Mouse (Mus musculus): ENCODE data around the gene Actn4. TPM values are rescaled to one million over a fixed set of nuclear protein-coding genes. Genes with fewer than 3 reads are reported as not detected.

The Actn4 gene
- total RNA-seq, 2 experiments from 2014 or later: 69.4 to 81.8 TPM

- no peak for DNase-seq
- intact Hi-C loops (cut with DNase I): loop anchor here (1.0 to 5.0 kb wide), 5 partner anchors 36 to 175 kb away; no protein-coding TSS in a partner anchor
Measured at GRCm38 (mm10) chr7:28866769-28867507, 95.2 kb downstream of the Actn4 start.

GRCm38 (mm10) chr7:28865481-28866300, 96.4 kb downstream of the Actn4 start:
- DNase-seq: peak; percentile 79 to 83
- intact Hi-C loops (cut with DNase I): loop anchor here (2.0 to 5.0 kb wide), 2 partner anchors 35 to 177 kb away; no protein-coding TSS in a partner anchor

- intact Hi-C loops (cut with DNase I): no loop called here
- DNase-seq: no peak
Measured at GRCm38 (mm10) chr7:28864288-28864750, 97.8 kb downstream of the Actn4 start.

- no peak for DNase-seq
- intact Hi-C loops (cut with DNase I): no loop called here
Measured at GRCm38 (mm10) chr7:28863540-28863939, 98.6 kb downstream of the Actn4 start, which contains the start of gene Lgals7. Gene Lgals7, plus strand, starts transcription at chr7:28863853.

- no peak for DNase-seq
- intact Hi-C loops (cut with DNase I): no loop called here
Measured at GRCm38 (mm10) chr7:28862817-28863499, 99.2 kb downstream of the Actn4 start.

GRCm38 (mm10) chr7:28860898-28861297, 101.2 kb downstream of the Actn4 start:
- intact Hi-C loops (cut with DNase I): no loop called here

GRCm38 (mm10) chr7:28859953-28860352, 102.2 kb downstream of the Actn4 start:
- intact Hi-C loops (cut with DNase I): no loop called here
- no peak for DNase-seq

More at GRCm38 (mm10) chr7:28860898-28861297, 101.2 kb downstream of the Actn4 start:
- DNase-seq: no peak

- no peak for DNase-seq
- intact Hi-C loops (cut with DNase I): no loop called here
Measured at GRCm38 (mm10) chr7:28850642-28851041, 111.5 kb downstream of the Actn4 start.

GRCm38 (mm10) chr7:28849700-28850236, 112.4 kb downstream of the Actn4 start:
- intact Hi-C loops (cut with DNase I): no loop called here

GRCm38 (mm10) chr7:28847273-28847672, 114.9 kb downstream of the Actn4 start:
- no peak for DNase-seq
- intact Hi-C loops (cut with DNase I): no loop called here

More at GRCm38 (mm10) chr7:28849700-28850236, 112.4 kb downstream of the Actn4 start:
- DNase-seq: no peak

Other genes starting within 250 kb of the Actn4 start
- gene Fbxo17, start 245.5 kb downstream of the Actn4 start, total RNA-seq (2021): under 1 TPM; 0.46 to 0.53 TPM
- 10 to 100 TPM; 53.9 to 54.1 TPM for gene Mrps12, start 220.5 kb downstream of the Actn4 start, total RNA-seq (2021)
- gene Sars2, start 220.3 kb downstream of the Actn4 start, total RNA-seq (2021): 10 to 100 TPM; 14.6 to 16.3 TPM
- gene Ccer2, start 206.2 kb downstream of the Actn4 start, total RNA-seq (2021): not detected
- 10 to 100 TPM; 85.1 to 87.0 TPM for gene Sirt2, start 195.6 kb downstream of the Actn4 start, total RNA-seq (2021)
- 10 to 100 TPM; 25.4 to 27.0 TPM for gene Nfkbib, start 194.8 kb downstream of the Actn4 start, total RNA-seq (2021)
- gene Rinl, start 173.4 kb downstream of the Actn4 start, total RNA-seq (2021): 1 to 10 TPM; 1.8 to 1.9 TPM
- gene Hnrnpl, start 153.8 kb downstream of the Actn4 start, total RNA-seq (2021): 100 to 1,000 TPM; 240 to 277 TPM
- 1,000 to 10,000 TPM; 1,832 to 1,909 TPM for gene Ech1, start 137.1 kb downstream of the Actn4 start, total RNA-seq (2021)
- gene Lgals4, start 128.5 kb downstream of the Actn4 start, total RNA-seq (2021): 10 to 100 TPM; 29.4 to 48.3 TPM
- 1 to 10 TPM in 1 of 2 experiments, under 1 TPM in 1; 0.73 to 1.4 TPM for gene Lgals7, start 98.5 kb downstream of the Actn4 start, total RNA-seq (2021)
- gene Capn12, start 80.9 kb downstream of the Actn4 start, total RNA-seq (2021): under 1 TPM; 0.19 to 0.27 TPM
- gene Eif3k, start 19.5 kb upstream of the Actn4 start, total RNA-seq (2021): 100 to 1,000 TPM; 159 to 163 TPM
- gene Map4k1, start 19.7 kb upstream of the Actn4 start, total RNA-seq (2021): under 1 TPM; 0.61 to 0.81 TPM
- gene Ryr1, start 162.8 kb upstream of the Actn4 start, total RNA-seq (2021): under 1 TPM; 0.03 to 0.08 TPM
- gene Rasgrp4, start 172.5 kb upstream of the Actn4 start, total RNA-seq (2021): 1 to 10 TPM; 1.4 to 1.5 TPM
- 10 to 100 TPM; 10.6 to 12.0 TPM for gene Fam98c, start 193.9 kb upstream of the Actn4 start, total RNA-seq (2021)
- gene Ggn, start 207.9 kb upstream of the Actn4 start, total RNA-seq (2021): under 1 TPM; 0.19 to 0.31 TPM
- gene Spred3, start 208.1 kb upstream of the Actn4 start, total RNA-seq (2021): under 1 TPM; 0.44 to 0.89 TPM
- gene Psmd8, start 218.4 kb upstream of the Actn4 start, total RNA-seq (2021): 100 to 1,000 TPM; 130 to 132 TPM

All from heart, postnatal 36 days (tissue).